Mouse (Mus musculus): ENCODE data around the gene Pycr2. TPM values are rescaled to one million over a fixed set of nuclear protein-coding genes. Genes with fewer than 3 reads are reported as not detected.

The Pycr2 gene
- polyA plus RNA-seq, 1 experiment from 2014 or later = 103 TPM

GRCm38 (mm10) chr1:180956401-180956800 lies 52.3 kb downstream of the Pycr2 start:
- ATAC-seq (ENCODE audit: low FRiP score, low TSS enrichment) = no peak
- no peak overlapping the region for H3K9ac ChIP-seq (ENCODE audit: low read depth, low read length)
- no peaks in the 10 kb centered on the region for H3K4me1 ChIP-seq (ENCODE audit: control insufficient read depth, insufficient read depth, low read length)
- H3K27me3 ChIP-seq (ENCODE audit: control insufficient read depth, insufficient read depth, low read length) = no peaks in the 10 kb centered on the region
- H3K36me3 ChIP-seq (ENCODE audit: control insufficient read depth, insufficient read depth, low read length) = no peaks in the 10 kb centered on the region; the same call in 1 of the 2 replicates
- H3K4me3 ChIP-seq (ENCODE audit: low read length) = no peak overlapping the region
- H3K4me2 ChIP-seq (replicated peaks; ENCODE audit: low read depth, low read length) = no peak overlapping the region
- WGBS = 89% methylated on average over 8 of the region's 8 CpGs
- no peak overlapping the region for H3K27ac ChIP-seq (ENCODE audit: low read depth, low read length)
- no peaks in the 10 kb centered on the region for H3K9me3 ChIP-seq (ENCODE audit: control insufficient read depth, low read length)

- Histone ChIP-seq H3K36me3 (ENCODE audit: control insufficient read depth, insufficient read depth, low read length) (no peaks in the 10 kb centered on the region; the same call in 1 of the 2 replicates), H3K9me3 (ENCODE audit: control insufficient read depth, low read length) (no peaks in the 10 kb centered on the region), H3K27me3 (ENCODE audit: control insufficient read depth, insufficient read depth, low read length) (no peaks in the 10 kb centered on the region), H3K4me2 (replicated peaks; ENCODE audit: low read depth, low read length) (no peak overlapping the region), H3K27ac (ENCODE audit: low read depth, low read length) (no peak overlapping the region), H3K4me3 (ENCODE audit: low read length) (no peak overlapping the region), H3K9ac (ENCODE audit: low read depth, low read length) (no peak overlapping the region), H3K4me1 (ENCODE audit: control insufficient read depth, insufficient read depth, low read length) (no peaks in the 10 kb centered on the region)
- 0 out of 2 replicates have a peak, but pooled peaks have one; percentile 50 for ATAC-seq (ENCODE audit: low FRiP score, low TSS enrichment)
- WGBS = 78% methylated on average over 8 of the region's 8 CpGs
These were observed 52.9 kb downstream of the Pycr2 start for GRCm38 (mm10) chr1:180956973-180957381.

Other genes with a start within 250 kb of the Pycr2 start
- 0.36 and 0.47 TPM in 2 replicates for gene Mixl1, start 207.3 kb upstream of the Pycr2 start, polyA plus RNA-seq (2014; fragmentation: Nextera tagmentation; extraction: Ambion mirVana)
- 18.8 and 28.0 TPM in 2 replicates for gene Acbd3, start 178.2 kb upstream of the Pycr2 start, polyA plus RNA-seq (2014; fragmentation: Nextera tagmentation; extraction: Ambion mirVana)
- 2,845 and 3,531 TPM in 2 replicates for gene H3f3a, start 90.3 kb upstream of the Pycr2 start, polyA plus RNA-seq (2014; fragmentation: Nextera tagmentation; extraction: Ambion mirVana)
- gene Sde2, start 53.2 kb upstream of the Pycr2 start, polyA plus RNA-seq (2014; fragmentation: Nextera tagmentation; extraction: Ambion mirVana) = 32.9 and 39.6 TPM in 2 replicates
- not detected in 2 replicates for gene Lefty2, start 11.2 kb upstream of the Pycr2 start, polyA plus RNA-seq (2014; fragmentation: Nextera tagmentation; extraction: Ambion mirVana)
- 0.51 and 0.54 TPM in 2 replicates for gene Lefty1, start 30.7 kb downstream of the Pycr2 start, polyA plus RNA-seq (2014; fragmentation: Nextera tagmentation; extraction: Ambion mirVana)
- gene Tmem63a, start 38.1 kb downstream of the Pycr2 start, polyA plus RNA-seq (2014; fragmentation: Nextera tagmentation; extraction: Ambion mirVana) = 4.0 and 7.5 TPM in 2 replicates
- gene Ephx1, start 116.6 kb downstream of the Pycr2 start, polyA plus RNA-seq (2014; fragmentation: Nextera tagmentation; extraction: Ambion mirVana) = 2.8 and 3.8 TPM in 2 replicates
- gene 9130409I23Rik, start 146.9 kb downstream of the Pycr2 start, polyA plus RNA-seq (2014; fragmentation: Nextera tagmentation; extraction: Ambion mirVana) = not detected in 2 replicates
- 37.7 and 41.1 TPM in 2 replicates for gene Nvl, start 239.9 kb downstream of the Pycr2 start, polyA plus RNA-seq (2014; fragmentation: Nextera tagmentation; extraction: Ambion mirVana)
- 127 and 163 TPM in 2 replicates for gene Cnih4, start 240.4 kb downstream of the Pycr2 start, polyA plus RNA-seq (2014; fragmentation: Nextera tagmentation; extraction: Ambion mirVana)